Mouse (Mus musculus) WW6 (cell line): ENCODE measurements around the gene Krba1.

ENCODE experiments used
- DNase-seq: peaks from one replicate; pipeline ENCODE4 v3.0.0-alpha.2; 2013; ENCODE audit warnings: low read depth, low spot score

Krba1 gene

DNA sequence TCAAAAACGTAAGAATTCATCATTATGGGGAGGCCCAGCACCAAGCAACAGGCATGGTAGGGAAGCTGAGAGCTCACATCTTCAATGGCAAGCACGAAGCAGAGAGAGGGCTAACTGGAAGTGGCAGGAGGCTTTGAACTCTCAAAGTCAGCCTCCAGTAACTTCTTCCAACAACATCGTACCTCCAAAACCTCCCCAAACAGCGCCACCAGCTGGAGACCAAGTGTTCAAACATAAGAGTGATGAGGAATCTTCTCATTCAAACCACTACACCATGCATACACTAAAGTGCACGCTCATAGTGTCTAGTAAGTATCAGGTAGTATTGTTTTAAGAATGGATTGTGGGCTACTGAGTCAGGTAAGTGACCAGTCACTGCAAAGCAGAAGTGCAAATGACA, 28.7 kb downstream of the Krba1 start:
- DNase-seq = no peak

DNA sequence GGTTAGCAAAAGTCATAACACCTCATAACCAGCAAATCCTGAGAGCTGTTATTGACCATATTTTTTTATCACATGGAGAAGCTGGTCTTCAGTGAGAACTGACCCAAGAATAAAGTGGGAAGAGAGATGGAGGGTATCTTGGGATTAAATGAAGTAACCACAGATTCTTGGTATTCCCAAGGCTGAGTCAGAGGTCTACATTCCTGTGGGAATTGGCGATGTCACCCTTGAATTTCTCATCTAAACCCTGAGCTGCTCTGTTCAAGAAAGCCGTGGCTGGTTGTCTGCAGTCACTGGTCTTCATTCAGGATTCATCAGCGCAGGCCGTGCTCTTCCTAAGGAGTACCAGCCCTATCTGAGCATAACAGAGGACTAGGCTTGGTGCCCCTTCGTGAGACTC, 31.6 kb downstream of the Krba1 start:
- DNase-seq = no peak

DNA sequence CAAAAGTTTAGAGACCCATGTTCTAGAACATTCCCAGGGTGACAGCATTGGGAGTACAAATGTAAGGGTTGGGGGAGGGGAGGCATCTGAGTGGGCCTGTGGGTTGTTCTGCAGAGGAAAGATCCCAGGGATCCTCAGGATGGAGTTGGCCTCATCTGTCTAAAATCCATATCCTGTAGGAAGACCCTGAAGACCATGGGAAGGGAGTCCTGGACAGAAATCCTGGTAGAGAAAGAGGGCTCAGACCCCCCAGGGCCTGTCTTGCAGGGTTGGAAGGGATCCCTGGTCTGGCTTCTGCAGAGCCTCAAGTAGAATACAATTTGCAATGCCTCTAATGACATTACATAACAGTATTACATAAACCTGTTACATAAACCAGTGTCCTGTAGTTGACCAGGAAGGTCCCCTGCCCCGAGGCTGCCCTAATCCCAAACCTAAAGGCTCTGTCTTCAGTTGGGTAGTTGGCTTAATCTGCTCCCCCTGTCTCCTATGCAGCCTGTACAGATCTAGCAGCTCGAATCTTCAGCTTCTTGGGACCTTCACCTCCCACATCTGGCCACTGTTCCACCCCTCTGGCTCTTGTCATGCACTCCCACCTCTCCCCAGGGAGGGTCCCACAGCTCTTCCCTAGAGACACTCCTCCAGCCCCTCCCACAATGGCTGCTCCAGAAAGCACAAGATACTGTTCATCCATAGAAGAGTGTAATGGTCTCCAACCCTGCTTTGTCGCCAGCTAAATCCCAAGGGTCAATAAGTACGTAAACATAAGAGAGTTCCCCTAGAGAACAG, 33.6 kb downstream of the Krba1 start:
- no peak for DNase-seq

DNA sequence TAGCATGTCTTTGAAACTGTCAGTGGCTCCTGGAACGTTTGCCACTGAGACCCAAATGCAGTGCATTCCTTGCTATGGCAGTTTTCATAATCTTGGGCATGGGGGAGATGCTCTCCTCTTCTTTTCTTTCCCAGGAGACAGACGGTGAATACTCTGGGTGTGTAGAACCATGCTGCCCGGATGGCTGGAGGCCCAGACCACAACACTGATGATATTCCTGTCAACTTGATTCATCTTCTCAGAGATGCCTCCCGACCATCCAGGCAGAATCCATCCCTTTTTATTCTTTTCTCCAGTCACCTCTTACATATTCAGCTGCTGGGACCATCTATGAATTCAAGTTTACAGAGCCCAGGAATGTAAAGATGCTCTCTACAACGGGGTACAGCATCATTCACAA, 35.4 kb downstream of the Krba1 start:
- DNase-seq = no peak

DNA sequence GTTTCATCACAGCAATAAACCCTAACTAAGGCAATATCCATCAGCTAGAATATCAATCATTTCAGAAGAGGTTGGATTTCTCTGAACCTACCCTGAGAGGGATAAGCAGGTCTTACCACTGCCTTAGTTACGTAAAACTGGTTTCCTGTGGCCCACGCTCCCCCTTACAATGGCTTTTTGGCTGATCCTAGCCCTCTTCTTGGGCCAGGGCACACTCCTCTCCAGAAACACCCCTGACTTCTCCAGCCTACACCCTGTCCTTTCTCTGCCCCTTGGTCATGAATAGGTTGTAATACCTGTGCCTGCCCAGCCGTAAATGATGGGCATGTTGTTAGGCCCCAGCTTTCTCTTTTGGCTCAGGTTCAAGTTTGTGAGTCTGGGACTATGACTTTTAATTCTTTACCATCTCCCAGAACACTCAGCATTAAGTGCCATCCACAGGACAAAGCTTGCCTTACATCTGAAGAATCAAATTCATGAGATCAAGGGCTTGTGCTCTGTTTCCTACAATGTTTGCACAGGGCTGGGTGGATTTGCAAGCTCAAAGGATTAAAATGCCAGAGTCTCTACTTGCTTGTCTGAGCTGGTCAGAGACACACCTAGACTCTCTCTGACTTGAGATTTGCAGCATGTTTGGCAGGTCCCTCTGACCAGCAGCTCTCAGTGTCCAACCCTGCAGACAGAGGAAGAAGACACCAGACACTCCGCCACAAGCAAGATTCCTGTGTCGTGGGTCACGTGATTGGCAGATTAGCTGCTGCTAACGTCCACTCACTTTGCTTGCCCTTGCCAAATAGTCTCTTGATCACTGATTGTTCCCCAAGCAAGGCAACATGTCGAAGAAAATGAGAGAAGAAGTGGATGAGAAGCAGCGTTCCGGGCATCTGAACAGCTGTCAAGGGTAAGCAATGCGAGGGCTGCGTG, 37.8 kb downstream of the Krba1 start:
- DNase-seq = no peak

DNA sequence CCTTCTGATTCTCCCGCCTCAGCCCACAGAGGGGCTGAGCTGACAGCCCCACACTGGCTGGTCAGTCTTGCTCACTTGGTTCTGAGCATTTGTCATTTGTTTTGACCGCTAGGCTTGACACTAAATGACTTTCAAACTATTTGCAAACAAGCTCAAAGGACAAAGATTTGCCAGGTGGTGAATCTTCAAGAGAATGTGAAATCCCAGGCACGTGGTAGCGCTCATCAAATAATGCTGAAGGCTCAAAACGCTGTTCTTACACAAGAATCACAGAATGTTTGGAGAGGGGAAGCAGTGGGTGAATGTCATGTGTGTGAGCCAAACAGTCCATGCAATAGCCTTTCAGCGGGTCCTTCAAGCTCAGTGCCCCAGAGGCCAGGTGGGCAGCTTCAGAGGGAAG, 39.3 kb downstream of the Krba1 start:
- DNase-seq = no peak

DNA sequence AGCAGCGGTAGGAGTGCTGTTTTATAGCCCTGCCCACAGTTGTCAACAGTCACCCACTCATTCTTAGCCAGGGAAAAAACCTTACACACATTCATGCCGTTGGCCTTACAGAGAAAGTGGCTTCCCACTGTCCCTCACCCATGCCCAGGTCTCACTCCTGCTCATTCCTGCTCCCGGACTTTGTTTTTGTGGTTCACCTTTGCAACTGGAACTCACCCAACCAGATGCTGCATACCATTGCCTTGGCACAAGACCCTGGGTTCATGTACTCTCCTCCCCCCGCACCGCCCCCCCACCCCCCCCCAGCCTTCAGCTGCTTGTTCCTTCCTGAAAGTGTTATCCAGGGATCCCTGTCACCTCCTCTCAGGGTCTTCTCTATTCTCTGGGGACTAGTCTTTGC, 39.7 kb downstream of the Krba1 start:
- no peak for DNase-seq

DNA sequence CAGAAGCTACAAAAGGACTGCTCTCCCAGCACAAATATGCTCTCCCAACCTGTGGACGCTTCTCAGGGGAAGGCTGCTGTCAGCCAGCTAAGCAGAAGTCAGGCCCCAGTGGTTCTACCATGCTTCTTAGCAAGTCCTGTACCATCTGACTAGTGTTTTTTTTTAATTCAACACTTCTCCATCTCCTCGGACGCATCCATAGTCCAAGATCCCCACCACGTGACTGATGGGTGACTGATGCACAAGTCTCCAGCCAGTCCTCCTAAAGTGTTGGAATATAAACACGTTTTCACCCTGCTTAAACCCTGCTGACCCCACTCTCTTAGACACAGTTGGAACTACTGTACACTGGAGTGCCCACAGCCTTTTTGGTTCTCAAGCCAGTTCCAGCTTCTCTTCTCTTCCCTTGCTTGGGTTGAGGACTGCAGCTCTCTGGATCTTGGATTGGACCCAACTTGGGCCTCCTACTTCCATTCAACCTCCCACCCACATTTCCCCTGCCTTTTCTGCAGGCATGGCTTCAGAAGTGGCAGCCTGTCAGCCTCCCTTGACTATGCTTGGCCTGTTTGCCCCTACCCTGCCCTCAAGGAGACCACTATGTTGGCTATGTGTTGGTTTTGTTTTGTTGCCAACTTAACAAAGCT, 40.4 kb downstream of the Krba1 start:
- no peak for DNase-seq

DNA sequence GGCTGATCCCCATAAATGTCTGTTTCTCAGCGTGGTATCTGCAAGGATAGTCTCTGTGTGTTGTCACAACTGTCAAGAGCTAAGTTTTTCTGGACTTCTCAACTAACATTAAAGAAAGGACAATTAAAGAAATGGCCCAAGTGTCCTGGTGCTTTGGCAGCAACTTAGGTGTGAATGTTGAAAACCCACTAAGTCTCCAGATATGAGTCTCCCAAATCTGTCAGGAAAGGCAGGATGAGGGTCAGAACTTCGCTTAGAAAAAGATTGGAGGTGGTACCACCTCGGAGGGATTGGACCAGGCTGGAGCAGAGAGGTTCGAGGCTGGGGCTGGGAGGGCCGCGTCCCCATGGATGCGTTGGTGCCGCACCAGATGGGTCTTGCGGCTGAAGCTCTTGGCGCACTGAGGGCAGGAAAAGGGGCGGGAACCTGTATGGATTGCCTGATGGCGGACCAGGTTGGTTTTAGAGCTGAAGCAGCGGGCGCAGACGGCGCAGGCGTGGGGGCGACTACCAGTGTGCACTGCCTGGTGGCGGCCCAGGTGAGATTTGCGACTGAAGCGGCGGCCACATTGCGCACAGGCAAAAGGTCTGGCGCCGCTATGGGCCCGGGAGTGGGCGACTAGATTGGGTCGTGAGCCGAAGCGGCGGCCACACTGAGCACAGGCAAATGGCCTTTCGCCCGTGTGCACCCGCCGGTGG, 42.4 kb downstream of the Krba1 start:
- peak; percentile 49 for DNase-seq

DNA sequence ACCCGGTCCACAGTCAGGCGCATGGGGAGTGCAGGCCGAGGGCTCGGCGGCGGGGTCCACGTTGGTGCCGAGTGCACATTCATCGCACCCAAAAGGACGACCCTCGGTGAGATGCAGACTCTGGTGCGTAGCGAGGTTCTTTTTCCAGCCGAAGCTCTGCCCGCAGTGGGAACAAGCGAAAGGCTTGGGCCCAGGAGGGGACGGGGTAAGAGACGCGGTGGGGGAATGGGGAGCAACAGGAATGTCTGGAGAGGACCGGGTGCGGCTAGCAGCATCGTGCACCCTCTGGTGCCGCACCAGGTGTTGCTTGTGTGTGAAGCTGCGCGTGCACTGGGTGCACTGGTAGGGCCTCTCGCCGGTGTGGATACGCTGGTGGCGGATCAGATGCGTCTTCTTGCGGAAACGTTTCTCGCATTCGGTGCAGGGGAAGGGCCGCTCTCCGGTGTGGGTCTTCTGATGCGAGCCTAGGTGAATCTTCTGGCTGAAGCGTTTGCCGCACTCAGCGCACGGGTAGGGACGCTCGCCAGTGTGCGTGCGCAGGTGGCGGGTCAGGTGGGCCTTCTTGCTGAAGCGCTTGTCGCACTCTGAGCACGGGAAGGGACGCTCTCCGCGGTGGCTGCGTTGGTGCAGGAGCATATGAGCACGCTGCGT, 43.2 kb downstream of the Krba1 start:
- DNase-seq = peak; percentile 54

DNA sequence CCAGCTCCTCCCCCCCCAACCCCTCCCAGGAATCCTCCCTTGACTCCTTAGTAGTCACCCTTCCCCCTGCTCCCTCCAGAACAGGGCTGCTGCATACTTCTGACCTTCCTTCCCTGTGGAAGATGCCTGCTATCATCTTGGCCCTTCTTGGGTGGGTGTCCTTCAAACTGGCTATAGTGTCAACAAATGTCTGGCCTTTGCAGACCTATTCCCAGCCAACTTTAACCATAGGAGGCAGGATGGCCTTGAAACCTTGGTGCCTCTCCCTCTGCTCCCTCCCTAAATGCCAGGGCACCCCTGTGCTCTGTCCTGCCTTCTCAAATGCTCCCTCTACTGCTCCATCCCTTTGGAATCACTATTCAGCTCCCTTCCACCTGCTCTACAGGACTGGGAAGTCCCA, 44.3 kb downstream of the Krba1 start:
- DNase-seq = no peak

DNA sequence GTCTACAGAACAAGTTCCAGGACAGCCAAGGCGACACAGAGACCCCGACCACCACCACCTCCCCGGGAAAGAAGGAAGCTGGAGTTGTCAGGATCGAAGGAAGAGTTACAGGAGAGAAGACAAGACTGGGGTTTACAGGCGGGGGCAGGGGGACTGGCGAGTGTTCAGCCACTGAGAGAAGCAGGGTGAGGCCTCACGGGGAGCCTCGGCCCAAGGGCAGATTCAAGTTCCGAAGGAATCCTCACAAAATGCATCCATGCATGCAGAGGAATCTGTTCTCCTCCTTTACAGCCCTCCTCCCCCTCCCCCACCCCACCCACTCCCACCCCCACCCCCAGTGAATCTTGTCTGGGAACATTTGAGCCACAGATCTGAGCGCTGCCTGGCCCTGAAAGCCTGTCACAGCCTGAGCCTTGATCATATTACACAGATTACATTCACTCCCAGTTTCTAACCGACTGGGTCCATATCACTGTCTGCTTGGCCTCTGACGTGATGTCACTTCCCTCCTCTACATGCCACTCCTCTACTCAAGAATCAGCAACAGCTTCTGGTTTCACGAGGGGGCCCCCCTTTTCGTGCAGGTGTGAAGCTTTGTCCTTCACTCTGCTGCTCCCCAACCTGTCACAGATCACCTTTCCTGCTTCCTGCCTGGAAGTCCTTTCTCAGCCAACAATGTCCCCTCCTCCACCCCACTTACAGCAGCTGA, 45.1 kb downstream of the Krba1 start:
- no peak for DNase-seq

DNA sequence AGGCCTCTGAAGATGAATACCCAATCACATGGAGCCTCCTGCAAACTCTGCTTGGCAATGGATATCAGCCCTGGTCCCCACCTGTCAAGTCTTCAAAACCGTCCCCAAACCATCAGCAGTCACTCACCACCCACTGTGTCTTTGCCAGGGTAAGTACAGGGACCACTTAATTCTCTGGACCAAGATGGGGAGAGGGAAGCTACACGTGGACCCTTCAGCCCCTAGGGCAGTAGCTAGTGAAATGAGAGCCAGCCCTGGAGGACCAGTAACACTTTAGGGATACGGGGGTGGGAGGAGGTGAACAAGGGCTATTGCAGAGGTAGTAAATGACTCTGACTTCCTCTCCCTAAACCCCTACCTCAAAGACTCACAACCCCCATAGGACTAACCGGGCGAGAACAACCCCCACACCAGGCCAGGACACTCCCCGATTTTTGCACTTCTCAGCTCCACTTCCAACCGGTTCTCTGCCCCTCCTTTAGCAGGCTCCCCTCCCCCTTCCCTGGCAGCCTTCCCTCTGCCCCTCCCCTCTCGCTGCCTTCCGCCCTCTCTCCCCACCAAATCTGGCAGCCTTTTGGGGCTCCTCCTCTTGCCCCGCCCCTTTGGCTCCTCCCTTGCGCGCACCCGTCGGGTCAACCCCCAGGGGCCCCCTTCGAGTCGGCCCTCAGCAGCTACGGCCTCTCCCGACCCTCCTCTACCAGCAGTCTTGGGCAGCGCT, 48.4 kb downstream of the Krba1 start:
- DNase-seq = peak; percentile 74

DNA sequence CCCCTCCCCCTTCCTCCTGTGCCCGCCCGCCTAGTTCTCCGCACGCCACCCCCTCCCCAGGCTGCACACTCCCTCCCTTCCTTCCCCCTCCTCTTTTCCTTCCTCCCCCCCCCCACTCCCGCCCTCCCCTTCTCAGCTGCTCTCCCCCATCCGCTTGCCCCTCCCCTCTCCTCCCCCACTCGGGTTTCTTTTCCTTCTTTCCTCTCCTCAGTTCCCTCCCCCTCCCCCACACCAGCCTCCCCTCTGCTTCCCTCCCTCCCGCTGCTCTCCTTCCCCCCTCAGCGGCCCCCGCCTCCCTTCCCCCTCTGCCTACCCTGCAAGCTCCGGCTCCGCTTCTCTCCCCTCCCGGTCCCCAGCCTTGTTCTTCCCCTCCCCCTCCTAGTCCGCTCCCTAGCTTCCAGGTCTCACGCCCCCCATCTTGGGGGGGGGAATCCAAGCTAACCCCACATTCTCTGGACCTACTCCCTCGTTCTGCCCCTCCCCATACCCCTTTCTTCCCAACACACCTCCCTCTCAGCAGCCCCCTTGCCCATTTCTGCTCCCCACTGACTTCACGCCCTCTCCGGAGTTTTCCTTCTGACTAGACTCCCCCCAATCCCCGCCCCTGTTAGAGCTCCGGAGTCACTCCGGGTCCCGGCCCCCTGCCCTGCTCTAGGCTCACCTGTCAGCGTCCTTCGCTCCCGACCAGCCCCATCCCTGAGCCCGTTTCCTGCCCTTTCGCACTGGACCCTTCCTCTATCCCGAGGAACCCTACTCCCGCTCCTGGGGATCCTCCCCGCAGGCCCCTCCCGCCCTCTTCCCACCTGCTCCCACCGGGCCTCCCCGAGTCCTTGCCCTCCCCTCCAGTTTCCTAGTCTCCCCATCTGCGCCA, 49.2 kb downstream of the Krba1 start:
- peak; percentile 48 for DNase-seq

DNA sequence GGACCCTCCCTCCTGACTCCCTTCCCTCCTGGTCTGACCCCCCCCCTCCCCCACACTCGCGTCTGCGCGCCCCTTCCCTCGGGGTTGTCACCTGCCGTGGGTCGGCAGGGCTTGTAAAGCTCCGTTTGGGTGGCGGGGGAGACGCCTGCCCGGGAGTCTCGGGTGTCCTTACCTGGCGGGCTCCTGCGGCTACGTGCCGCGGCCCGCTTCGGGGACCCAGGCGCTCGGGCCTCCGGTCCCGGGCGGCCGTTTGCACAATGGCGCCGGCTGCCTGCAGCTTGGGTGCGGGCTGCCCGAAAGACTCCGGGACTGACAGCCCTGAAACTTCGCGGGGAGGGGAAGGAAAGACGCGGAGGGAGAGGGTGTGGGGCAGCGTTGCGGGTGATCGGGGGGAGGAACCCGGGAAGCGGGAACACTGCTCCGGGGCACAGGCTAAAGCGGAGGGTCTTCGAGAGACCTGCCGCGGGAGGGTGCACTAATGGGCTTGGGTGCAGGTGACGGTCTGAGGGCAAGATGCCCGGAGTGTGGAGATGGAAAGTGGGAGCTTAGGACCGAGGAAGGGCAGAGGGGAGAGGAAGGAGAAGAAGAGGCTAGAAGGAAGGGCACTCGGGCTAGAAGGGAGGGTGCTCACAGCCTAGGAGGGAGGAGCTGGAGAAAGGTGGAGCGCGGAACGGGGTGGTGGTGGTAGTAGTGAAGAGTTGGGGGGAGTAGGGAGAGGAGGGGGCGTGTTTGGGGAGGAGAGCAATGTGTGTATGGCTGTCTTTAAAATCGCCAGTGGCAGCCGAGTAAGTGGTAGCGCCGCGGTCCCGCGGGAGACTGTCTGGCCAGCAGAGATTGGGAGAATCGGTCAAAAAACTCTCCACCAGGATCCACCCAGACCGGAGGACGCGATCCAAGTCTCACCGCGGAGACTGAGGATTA, 50.1 kb downstream of the Krba1 start, which contains the start of gene Zfp467:
TSS of gene Zfp467 (minus strand) at position 645 of the 921 bp plus-strand sequence.
- DNase-seq = peak; percentile 39

DNA sequence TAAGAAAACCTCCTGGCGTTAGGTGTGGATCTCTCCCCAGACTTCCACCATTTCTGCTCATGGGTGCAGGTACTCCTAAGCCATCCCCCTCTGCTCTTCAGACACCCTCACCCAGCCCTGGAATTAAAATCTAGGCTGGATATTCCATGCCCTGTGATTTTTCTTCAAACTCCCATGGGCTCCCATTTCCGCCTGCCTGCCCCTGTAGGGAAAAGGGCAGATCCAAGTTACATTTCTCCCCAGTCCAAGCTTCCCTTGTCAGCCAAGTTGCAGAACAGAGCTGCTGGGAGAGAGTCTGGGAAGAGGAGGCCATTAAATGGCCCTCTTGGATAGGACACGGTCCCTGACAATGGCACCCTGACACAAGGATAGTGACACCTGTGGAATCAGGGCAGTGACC, 50.9 kb downstream of the Krba1 start:
- DNase-seq = no peak

DNA sequence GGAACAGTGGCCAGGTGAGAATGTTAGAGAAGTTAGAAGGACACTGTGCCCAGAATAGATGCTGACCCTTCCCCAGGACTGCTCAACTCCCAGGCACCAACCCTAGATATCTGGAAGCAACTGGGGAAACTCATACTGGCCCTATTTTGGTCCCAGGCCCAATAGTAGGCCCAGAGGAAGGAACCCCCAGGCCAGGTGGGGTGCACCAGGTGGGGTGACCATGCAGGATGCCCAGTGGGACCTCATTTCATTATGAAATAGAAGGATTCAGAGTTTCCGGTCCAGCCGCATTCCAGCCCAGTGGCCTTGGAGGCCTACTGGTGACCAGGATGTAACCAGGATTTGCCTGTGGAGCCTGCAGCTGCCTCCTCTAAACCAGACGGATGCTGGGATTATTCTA, 51.5 kb downstream of the Krba1 start:
- no peak for DNase-seq

DNA sequence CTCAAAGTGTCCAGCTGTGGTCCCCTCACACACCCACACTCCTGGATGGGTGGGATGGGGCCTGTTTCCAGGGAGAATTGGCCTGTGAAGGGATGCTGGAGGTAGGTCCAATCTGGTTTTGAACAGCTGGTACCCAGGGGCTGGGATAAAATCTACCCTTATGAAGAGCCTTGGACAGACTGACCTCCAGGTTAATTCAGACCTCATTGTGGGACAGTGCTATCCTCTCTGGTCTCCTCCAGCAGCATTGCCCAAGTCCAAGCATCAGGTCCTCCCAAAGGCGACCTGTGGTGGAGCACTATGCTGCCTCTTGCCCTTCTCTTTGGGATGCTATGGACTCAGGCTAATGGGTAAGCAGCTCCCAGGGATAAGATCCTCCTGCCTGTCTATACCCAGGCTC, 52.5 kb downstream of the Krba1 start, which contains the start of gene Sspo:
TSS of gene Sspo (plus strand) at position 301 of the 400 bp plus-strand sequence.
- DNase-seq = no peak
